9 mouse cellular contexts compared by ENCODE assay signal in the genomic region with DNA sequence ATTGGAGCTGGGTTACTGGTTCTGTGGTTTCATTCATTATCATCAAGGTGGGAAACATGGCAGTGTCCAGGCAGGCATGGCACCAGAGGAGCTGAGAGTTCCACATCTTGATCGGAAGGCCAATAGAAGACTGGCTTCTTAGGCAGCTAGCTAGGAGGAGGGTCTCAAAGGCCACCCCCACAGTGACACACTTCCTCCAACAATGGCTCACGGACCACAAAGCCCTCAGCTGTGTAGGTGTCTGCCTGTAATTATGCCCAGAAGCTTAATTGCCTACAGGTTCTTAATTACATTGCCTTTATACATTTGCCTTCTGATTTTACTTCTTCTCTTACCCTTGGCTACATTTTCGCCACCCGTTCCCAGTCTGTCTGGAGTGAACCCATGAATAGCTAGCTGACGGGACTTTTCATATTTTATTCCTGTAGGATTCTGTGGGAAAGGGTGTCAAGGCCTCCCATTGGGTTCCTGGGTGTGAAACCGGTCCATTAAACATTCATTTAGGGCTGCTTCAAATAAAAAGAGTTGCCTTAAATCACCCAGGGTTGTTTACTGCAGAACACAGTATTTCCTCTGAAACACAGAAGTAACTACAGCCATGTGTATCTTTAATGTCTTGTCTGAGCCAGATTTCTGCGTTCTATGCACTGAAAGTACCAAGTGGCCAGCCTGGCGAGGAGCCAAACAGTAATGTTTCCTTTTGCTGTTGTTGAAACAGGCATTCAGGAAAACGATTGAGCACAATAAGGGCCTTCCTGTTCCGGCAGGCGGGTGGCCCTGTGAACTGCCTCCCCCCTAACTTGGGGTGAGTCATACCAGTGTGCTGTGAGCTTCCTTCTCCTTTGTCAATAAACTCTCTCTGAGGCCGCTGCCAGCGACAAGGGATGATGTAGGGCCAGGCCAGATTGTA.
A peak's percentile ranks its signal among the peaks of the same experiment; 100 is the strongest.
DNase-seq lines count a peak whose midpoint lies in the region; ATAC-seq and TF ChIP-seq lines count a peak whose summit lies in the region.
"Had no signal": no experiment of that assay in that cellular context is flagged by ENCODE, and none has a peak within 500 bp of the region (broad histone marks: within the 10 kb centered on the region; RNA-seq: fewer than 3 reads in every experiment).

No protein-coding gene starts in this region.

- H3K27ac ChIP-seq in hindbrain, postnatal 0 days: 0 out of 2 replicates have a peak overlapping the region, but pooled peaks have one; percentile 1
- H3K27ac ChIP-seq in stomach, embryonic 14.5 days (ENCODE audit: low read length): peak overlapping the region; percentile 27; the same call in 1 of the 2 replicates

- no peak overlapping the region for H3K9ac ChIP-seq in hindbrain, postnatal 0 days (replicated peaks; ENCODE audit: low read length)
- H3K9ac ChIP-seq in stomach, embryonic 14.5 days (replicated peaks; ENCODE audit: low read depth, low read length): no peak overlapping the region

- TF ChIP-seq CTCF in hindbrain, postnatal 0 days (IDR thresholded peaks at IDR 0.05; ENCODE audit: low read depth): no peak

- peak; percentile 80 for DNase-seq in adrenal gland, postnatal 14 days
- peak; percentile 36 for DNase-seq in embryo, embryonic 10.5 days (ENCODE audit: low spot score)
- DNase-seq in gastrocnemius, postnatal 4 days (ENCODE audit: low spot score in 2 of 2): peak; percentile 24 to 45
- peak; percentile 74 for DNase-seq in hindbrain, postnatal 0 days (ENCODE audit: low spot score)
- DNase-seq in layer of hippocampus, postnatal 25 days (ENCODE audit: extremely low spot score in 1 of 2, low spot score in 1 of 2): peak; percentile 17 to 41
- DNase-seq in lung, postnatal 4 days: peak; percentile 81 to 85
- no peak for DNase-seq in thymus, postnatal 4 days

- H3K4me3 ChIP-seq in hindbrain, postnatal 0 days (ENCODE audit: low read length): no peak overlapping the region
- no peak overlapping the region for H3K4me3 ChIP-seq in stomach, embryonic 14.5 days (ENCODE audit: low read depth, low read length)
- H3K4me3 ChIP-seq: myocyte had no signal

- WGBS in hindbrain, postnatal 0 days: 34% methylated on average over 13 of the region's 13 CpGs
- 48% methylated on average over 13 of the region's 13 CpGs for WGBS in stomach, embryonic 14.5 days

- no peaks in the 10 kb centered on the region for H3K4me1 ChIP-seq in hindbrain, postnatal 0 days (ENCODE audit: insufficient read depth, low read length)
- H3K4me1 ChIP-seq in stomach, embryonic 14.5 days (ENCODE audit: control insufficient read depth, insufficient read depth, low read length): no peaks in the 10 kb centered on the region

- no peaks in the 10 kb centered on the region for H3K27me3 ChIP-seq in hindbrain, postnatal 0 days (ENCODE audit: insufficient read depth, low read length)
- no peaks in the 10 kb centered on the region for H3K27me3 ChIP-seq in stomach, embryonic 14.5 days (ENCODE audit: control insufficient read depth, insufficient read depth, low read length)

- ATAC-seq in hindbrain, postnatal 0 days: peak; percentile 93
- ATAC-seq in stomach, embryonic 14.5 days (ENCODE audit: insufficient number of reproducible peaks, insufficient read depth, low FRiP score, low read depth): peak; percentile 95

- no peaks in the 10 kb centered on the region for H3K9me3 ChIP-seq in hindbrain, postnatal 0 days (ENCODE audit: low read length)
- no peaks in the 10 kb centered on the region for H3K9me3 ChIP-seq in stomach, embryonic 14.5 days (ENCODE audit: control insufficient read depth, low read depth, low read length)

- H3K36me3 ChIP-seq in hindbrain, postnatal 0 days (ENCODE audit: insufficient read depth, low read length): no peaks in the 10 kb centered on the region
- H3K36me3 ChIP-seq in stomach, embryonic 14.5 days (ENCODE audit: control insufficient read depth, insufficient read depth, low read length): no peaks in the 10 kb centered on the region

- H3K4me2 ChIP-seq in hindbrain, postnatal 0 days (ENCODE audit: low read depth, low read length): no peak overlapping the region
- no peak overlapping the region for H3K4me2 ChIP-seq in stomach, embryonic 14.5 days (replicated peaks; ENCODE audit: low read depth, low read length)
